Mouse (Mus musculus): ENCODE measurements around the gene Lmod2. TPM values are rescaled to one million over a fixed set of nuclear protein-coding genes. Genes with fewer than 3 reads are reported as not detected.

Gene Lmod2
- not detected in 2 replicates for total RNA-seq (2014; fragmentation: Nextera tagmentation)
- 0.11 TPM in 1 of 2 replicates, not detected in the other for total RNA-seq (2017)
- polyA plus RNA-seq (2012) = not detected in 2 replicates

- H3K27me3 ChIP-seq (ENCODE audit: insufficient read depth, low read length) = peaks cover 10% of the 10 kb centered on the region; the same call in 1 of the 2 replicates
- no peaks in the 10 kb centered on the region for H3K9me3 ChIP-seq (replicated peaks)
- TF ChIP-seq TAL1 (conservative IDR thresholded peaks at IDR 0.05; ENCODE audit: low read depth, low read length) (no peak), POLR2AphosphoS5 (IDR thresholded peaks at IDR 0.05; ENCODE audit: insufficient replicate concordance, low read depth, low read length) (no peak), GATA2 (IDR thresholded peaks at IDR 0.05; ENCODE audit: borderline replicate concordance, low read depth, low read length) (no peak), CTCF (IDR thresholded peaks at IDR 0.05; ENCODE audit: low read depth, low read length) (no peak), GATA1 (IDR thresholded peaks at IDR 0.05; ENCODE audit: borderline replicate concordance, low read length) (no peak)
- DNase-seq (ENCODE audit: low spot score) (no peak), ATAC-seq (ENCODE audit: extremely low read depth, insufficient number of reproducible peaks, low FRiP score, poor library complexity, severe bottlenecking) (no peak)
- no peaks in the 10 kb centered on the region for H3K4me1 ChIP-seq (ENCODE audit: insufficient read depth, low read depth, low read length)
- no peaks in the 10 kb centered on the region for H3K36me3 ChIP-seq (replicated peaks)
- no peak within 1 kb of the TSS for H3K4me3 ChIP-seq (ENCODE audit: low read depth, low read length)
Observed at GRCm38 (mm10) chr6:24597500-24597899, at the start of gene Lmod2. Gene Lmod2, plus strand, starts transcription at chr6:24597762.

- no peak overlapping the region for H3K4me3 ChIP-seq (ENCODE audit: low read depth, low read length)
- no peaks in the 10 kb centered on the region for H3K9me3 ChIP-seq (replicated peaks)
- TF ChIP-seq GATA1 (IDR thresholded peaks at IDR 0.05; ENCODE audit: borderline replicate concordance, low read length) (no peak), POLR2AphosphoS5 (IDR thresholded peaks at IDR 0.05; ENCODE audit: insufficient replicate concordance, low read depth, low read length) (no peak), CTCF (IDR thresholded peaks at IDR 0.05; ENCODE audit: low read depth, low read length) (no peak), GATA2 (IDR thresholded peaks at IDR 0.05; ENCODE audit: borderline replicate concordance, low read depth, low read length) (no peak), TAL1 (conservative IDR thresholded peaks at IDR 0.05; ENCODE audit: low read depth, low read length) (no peak)
- no peak for ATAC-seq (ENCODE audit: extremely low read depth, insufficient number of reproducible peaks, low FRiP score, poor library complexity, severe bottlenecking)
- no peak for DNase-seq (ENCODE audit: low spot score)
- no peaks in the 10 kb centered on the region for H3K27me3 ChIP-seq (ENCODE audit: insufficient read depth, low read length)
- H3K36me3 ChIP-seq (replicated peaks) = no peaks in the 10 kb centered on the region
- H3K4me1 ChIP-seq (ENCODE audit: insufficient read depth, low read depth, low read length) = no peaks in the 10 kb centered on the region
Observed at GRCm38 (mm10) chr6:24549801-24550200, 47.8 kb upstream of the Lmod2 start.

- H3K9me3 ChIP-seq (replicated peaks) = no peaks in the 10 kb centered on the region
- ATAC-seq (ENCODE audit: extremely low read depth, insufficient number of reproducible peaks, low FRiP score, poor library complexity, severe bottlenecking) (no peak), DNase-seq (ENCODE audit: low spot score) (no peak)
- H3K4me1 ChIP-seq (ENCODE audit: insufficient read depth, low read depth, low read length) = no peaks in the 10 kb centered on the region
- H3K4me3 ChIP-seq (ENCODE audit: low read depth, low read length) = no peak overlapping the region
- H3K36me3 ChIP-seq (replicated peaks) = no peaks in the 10 kb centered on the region
- TF ChIP-seq CTCF (IDR thresholded peaks at IDR 0.05; ENCODE audit: low read depth, low read length) (no peak), GATA1 (IDR thresholded peaks at IDR 0.05; ENCODE audit: borderline replicate concordance, low read length) (no peak), TAL1 (conservative IDR thresholded peaks at IDR 0.05; ENCODE audit: low read depth, low read length) (no peak), GATA2 (IDR thresholded peaks at IDR 0.05; ENCODE audit: borderline replicate concordance, low read depth, low read length) (no peak), POLR2AphosphoS5 (IDR thresholded peaks at IDR 0.05; ENCODE audit: insufficient replicate concordance, low read depth, low read length) (no peak)
- no peaks in the 10 kb centered on the region for H3K27me3 ChIP-seq (ENCODE audit: insufficient read depth, low read length)
Observed at GRCm38 (mm10) chr6:24552046-24552445, 45.5 kb upstream of the Lmod2 start.

GRCm38 (mm10) chr6:24554427-24555086 lies 43.0 kb upstream of the Lmod2 start:
- DNase-seq (ENCODE audit: low spot score) = no peak
- Histone ChIP-seq H3K4me3 (ENCODE audit: low read depth, low read length) (no peak overlapping the region), H3K9me3 (replicated peaks) (no peaks in the 10 kb centered on the region), H3K27me3 (ENCODE audit: insufficient read depth, low read length) (peaks cover 2% of the 10 kb centered on the region; the same call in 1 of the 2 replicates), H3K36me3 (replicated peaks) (no peaks in the 10 kb centered on the region), H3K4me1 (ENCODE audit: insufficient read depth, low read depth, low read length) (no peaks in the 10 kb centered on the region)
- no peak for ATAC-seq (ENCODE audit: extremely low read depth, insufficient number of reproducible peaks, low FRiP score, poor library complexity, severe bottlenecking)
- TF ChIP-seq GATA2 (IDR thresholded peaks at IDR 0.05; ENCODE audit: borderline replicate concordance, low read depth, low read length) = no peak
- no peak for TF ChIP-seq POLR2AphosphoS5 (IDR thresholded peaks at IDR 0.05; ENCODE audit: insufficient replicate concordance, low read depth, low read length)
- no peak for TF ChIP-seq TAL1 (conservative IDR thresholded peaks at IDR 0.05; ENCODE audit: low read depth, low read length)
- TF ChIP-seq CTCF (IDR thresholded peaks at IDR 0.05; ENCODE audit: low read depth, low read length) = no peak
- TF ChIP-seq GATA1 (IDR thresholded peaks at IDR 0.05; ENCODE audit: borderline replicate concordance, low read length) = no peak

- no peak for DNase-seq (ENCODE audit: low spot score)
Observed at GRCm38 (mm10) chr6:24555488-24555887, 42.1 kb upstream of the Lmod2 start.

GRCm38 (mm10) chr6:24564081-24564480 lies 33.5 kb upstream of the Lmod2 start:
- no peak for DNase-seq (ENCODE audit: low spot score)
- no peak overlapping the region for H3K4me3 ChIP-seq (ENCODE audit: low read depth, low read length)
- H3K4me1 ChIP-seq (ENCODE audit: insufficient read depth, low read depth, low read length) = no peaks in the 10 kb centered on the region; the same call in 1 of the 2 replicates
- no peak for ATAC-seq (ENCODE audit: extremely low read depth, insufficient number of reproducible peaks, low FRiP score, poor library complexity, severe bottlenecking)
- TF ChIP-seq TAL1 (conservative IDR thresholded peaks at IDR 0.05; ENCODE audit: low read depth, low read length) (no peak), CTCF (IDR thresholded peaks at IDR 0.05; ENCODE audit: low read depth, low read length) (no peak), POLR2AphosphoS5 (IDR thresholded peaks at IDR 0.05; ENCODE audit: insufficient replicate concordance, low read depth, low read length) (no peak), GATA2 (IDR thresholded peaks at IDR 0.05; ENCODE audit: borderline replicate concordance, low read depth, low read length) (no peak), GATA1 (IDR thresholded peaks at IDR 0.05; ENCODE audit: borderline replicate concordance, low read length) (no peak)
- H3K36me3 ChIP-seq (replicated peaks) = no peaks in the 10 kb centered on the region
- H3K9me3 ChIP-seq (replicated peaks) = no peaks in the 10 kb centered on the region
- H3K27me3 ChIP-seq (ENCODE audit: insufficient read depth, low read length) = peaks cover 6% of the 10 kb centered on the region; the same call in 1 of the 2 replicates

More at GRCm38 (mm10) chr6:24555488-24555887, 42.1 kb upstream of the Lmod2 start:
- peaks cover 4% of the 10 kb centered on the region; the same call in 1 of the 2 replicates for H3K27me3 ChIP-seq (ENCODE audit: insufficient read depth, low read length)
- no peaks in the 10 kb centered on the region for H3K9me3 ChIP-seq (replicated peaks)
- no peak overlapping the region for H3K4me3 ChIP-seq (ENCODE audit: low read depth, low read length)
- no peaks in the 10 kb centered on the region for H3K36me3 ChIP-seq (replicated peaks)
- ATAC-seq (ENCODE audit: extremely low read depth, insufficient number of reproducible peaks, low FRiP score, poor library complexity, severe bottlenecking) = no peak
- TF ChIP-seq POLR2AphosphoS5 (IDR thresholded peaks at IDR 0.05; ENCODE audit: insufficient replicate concordance, low read depth, low read length) (no peak), GATA1 (IDR thresholded peaks at IDR 0.05; ENCODE audit: borderline replicate concordance, low read length) (no peak), TAL1 (conservative IDR thresholded peaks at IDR 0.05; ENCODE audit: low read depth, low read length) (no peak), CTCF (IDR thresholded peaks at IDR 0.05; ENCODE audit: low read depth, low read length) (no peak), GATA2 (IDR thresholded peaks at IDR 0.05; ENCODE audit: borderline replicate concordance, low read depth, low read length) (no peak)
- no peaks in the 10 kb centered on the region for H3K4me1 ChIP-seq (ENCODE audit: insufficient read depth, low read depth, low read length)
